Mouse (Mus musculus) midbrain, embryonic 10.5 days (tissue): Measurements from ENCODE around the gene 4930402H24Rik. TPM values are rescaled to one million over a fixed set of nuclear protein-coding genes. Genes with fewer than 3 reads are reported as not detected.
A peak's percentile ranks its signal among the peaks of the same experiment; 100 is the strongest.

Experiments used
- DNase-seq: peaks from one replicate; pipeline ENCODE4 v3.0.0-alpha.2; 2017; ENCODE audit warnings: low spot score
- H3K27ac ChIP-seq: fragments of 300-500 bp; sonication (generic); replicated peaks from 2 replicates; pipeline ENCODE4 v1.5.1; 2016; ENCODE audit warnings: mild to moderate bottlenecking
- H3K27me3 ChIP-seq: fragments of 300-500 bp; sonication (generic); 2 replicates; pipeline ENCODE4 v1.6.1; 2016; ENCODE audit warnings: low read depth, mild to moderate bottlenecking; ENCODE audit not compliant: poor library complexity, severe bottlenecking
- H3K36me3 ChIP-seq: fragments of 300-500 bp; sonication (generic); 2 replicates; pipeline ENCODE4 v1.6.1; 2016; ENCODE audit warnings: mild to moderate bottlenecking, moderate library complexity
- H3K4me1 ChIP-seq: fragments of 300-500 bp; sonication (generic); 2 replicates; pipeline ENCODE4 v1.6.1; 2016
- H3K4me3 ChIP-seq: fragments of 300-500 bp; sonication (generic); 2 replicates; pipeline ENCODE4 v1.5.1; 2016; ENCODE audit warnings: mild to moderate bottlenecking, moderate library complexity
- H3K9me3 ChIP-seq: fragments of 300-500 bp; sonication (generic); replicated peaks from 2 replicates; pipeline ENCODE4 v1.6.1; 2016; ENCODE audit warnings: mild to moderate bottlenecking
- WGBS: fragments of 180-500 bp; shearing (Covaris S2); methylation state at CpG from one replicate; pipeline ENCODE4 v1.1.7; 2016; 5-methylcytosine and 5-hydroxymethylcytosine counted together
- polyA plus RNA-seq: library from polyadenylated mRNA; unstranded; fragments of >200 nt; fragmentation: Nextera tagmentation; extraction: Ambion mirVana; gene quantifications from 2 replicates; pipeline ENCODE4 v1.2.1, GENCODE M21; 2016

Gene 4930402H24Rik
- polyA plus RNA-seq, 1 experiment from 2014 or later = 28.3 TPM

DNA sequence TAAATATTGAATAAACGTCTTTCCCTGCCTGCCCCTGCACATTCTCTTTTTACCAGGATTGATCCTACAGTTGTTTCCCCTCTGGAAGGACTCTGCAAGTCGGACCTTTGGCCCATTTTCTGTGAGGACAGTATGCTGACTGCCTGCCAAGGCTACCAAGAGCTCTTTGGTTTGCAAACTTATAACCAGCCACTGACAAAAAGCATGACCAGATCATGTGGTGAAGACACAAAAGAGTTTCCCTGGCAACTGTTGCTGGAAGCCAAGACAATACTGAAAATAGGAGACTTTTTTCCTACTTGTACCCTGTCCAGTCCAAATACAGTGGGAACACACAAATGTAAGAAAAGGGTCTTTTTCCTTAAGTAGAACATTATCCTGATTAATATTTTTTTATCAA, 78.8 kb downstream of the 4930402H24Rik start:
- H3K27ac ChIP-seq = no peak overlapping the region
- WGBS = 63% methylated on average over 2 of the region's 2 CpGs
- peaks cover 4% of the 10 kb centered on the region; the same call in 1 of the 2 replicates for H3K4me1 ChIP-seq
- DNase-seq = no peak
- H3K36me3 ChIP-seq = peaks cover 5% of the 10 kb centered on the region; the same call in 1 of the 2 replicates
- H3K27me3 ChIP-seq = no peaks in the 10 kb centered on the region
- no peak overlapping the region for H3K4me3 ChIP-seq
- H3K9me3 ChIP-seq = no peaks in the 10 kb centered on the region

GRCm38 (mm10) chr2:130818838-130819647, 87.2 kb downstream of the 4930402H24Rik start:
- 48% methylated on average over 11 of the region's 11 CpGs for WGBS
- Histone ChIP-seq H3K36me3 (peaks cover 19% of the 10 kb centered on the region), H3K4me3 (no peak overlapping the region), H3K4me1 (peaks cover 11% of the 10 kb centered on the region), H3K9me3 (no peaks in the 10 kb centered on the region), H3K27ac (peak overlapping the region; percentile 28), H3K27me3 (peaks cover 5% of the 10 kb centered on the region; the same call in 1 of the 2 replicates)
- DNase-seq = no peak

DNA sequence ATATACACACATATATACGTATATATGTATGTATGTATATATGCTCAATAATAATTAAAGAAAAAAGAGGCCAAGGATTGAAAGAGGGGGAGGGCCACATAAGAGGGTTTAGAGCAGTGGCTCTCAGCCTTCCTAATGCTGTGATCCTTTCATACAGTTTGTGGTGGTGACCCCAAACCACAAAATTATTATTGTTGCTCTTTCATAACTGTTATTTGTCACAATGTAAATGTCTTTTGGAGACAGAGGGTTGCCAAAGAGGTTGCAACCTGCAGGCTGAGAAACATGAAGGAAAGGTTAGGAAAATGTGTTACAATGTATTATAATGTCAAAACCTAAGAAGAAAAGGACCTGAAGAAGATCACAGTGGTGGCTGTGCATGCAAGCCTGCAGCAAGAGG, 88.3 kb downstream of the 4930402H24Rik start:
- Histone ChIP-seq H3K4me3 (no peak overlapping the region), H3K27me3 (peaks cover 5% of the 10 kb centered on the region; the same call in 1 of the 2 replicates), H3K9me3 (no peaks in the 10 kb centered on the region), H3K4me1 (peaks cover 11% of the 10 kb centered on the region), H3K36me3 (peaks cover 30% of the 10 kb centered on the region), H3K27ac (no peak overlapping the region)
- no peak for DNase-seq
- 86% methylated on average over 1 of the region's 1 CpGs for WGBS

GRCm38 (mm10) chr2:130816205-130816604, 90.0 kb downstream of the 4930402H24Rik start:
- Histone ChIP-seq H3K27ac (no peak overlapping the region), H3K4me3 (no peak overlapping the region), H3K4me1 (peaks cover 11% of the 10 kb centered on the region), H3K27me3 (peaks cover 5% of the 10 kb centered on the region; the same call in 1 of the 2 replicates), H3K36me3 (peaks cover 36% of the 10 kb centered on the region), H3K9me3 (no peaks in the 10 kb centered on the region)
- no peak for DNase-seq
- WGBS = 88% methylated on average over 5 of the region's 5 CpGs

DNA sequence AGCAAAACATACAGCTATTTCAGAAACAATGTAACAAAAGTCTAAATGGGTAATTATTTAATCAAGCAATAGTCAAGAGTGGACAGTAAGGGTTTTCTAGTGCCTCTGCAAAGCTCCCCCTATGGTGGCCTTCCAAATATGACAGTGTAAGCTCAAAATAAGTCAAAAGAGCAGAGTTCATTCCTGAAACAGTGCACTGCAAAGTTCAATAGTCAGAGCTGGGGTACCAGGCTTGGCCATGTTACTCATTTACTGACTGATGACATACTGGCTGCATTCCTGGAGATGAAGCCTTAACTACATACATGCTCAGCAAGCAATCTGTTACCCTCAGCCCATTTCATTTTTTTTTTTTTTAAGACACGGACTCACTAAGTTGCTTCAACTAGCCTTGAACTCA, 91.7 kb downstream of the 4930402H24Rik start:
- peaks cover 39% of the 10 kb centered on the region for H3K36me3 ChIP-seq
- 84% methylated on average over 1 of the region's 1 CpGs for WGBS
- peaks cover 9% of the 10 kb centered on the region for H3K4me1 ChIP-seq
- no peak overlapping the region for H3K4me3 ChIP-seq
- DNase-seq = no peak
- H3K9me3 ChIP-seq = no peaks in the 10 kb centered on the region
- peaks cover 5% of the 10 kb centered on the region; the same call in 1 of the 2 replicates for H3K27me3 ChIP-seq
- no peak overlapping the region for H3K27ac ChIP-seq

DNA sequence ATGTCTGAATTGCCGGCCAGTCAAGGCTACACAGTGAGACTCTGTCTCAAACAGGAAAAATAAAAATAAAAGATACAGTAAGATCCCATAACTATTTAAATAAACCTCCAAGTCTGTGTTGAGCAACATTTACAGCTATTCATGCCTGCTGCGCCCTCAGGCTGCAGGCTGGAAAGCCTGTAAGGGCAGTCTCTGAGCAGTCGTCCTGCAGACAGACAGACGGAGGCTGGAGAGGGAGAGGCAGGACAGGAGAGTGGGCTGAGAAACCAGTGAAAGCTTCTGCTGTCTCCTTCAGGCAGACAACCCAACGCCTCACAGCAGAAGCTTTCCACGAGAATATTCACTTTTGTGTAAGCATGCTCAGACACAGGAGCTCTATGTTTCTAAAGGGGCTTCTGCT, 92.5 kb downstream of the 4930402H24Rik start:
- peaks cover 1% of the 10 kb centered on the region for H3K4me1 ChIP-seq
- no peaks in the 10 kb centered on the region for H3K9me3 ChIP-seq
- no peak for DNase-seq
- no peak overlapping the region for H3K27ac ChIP-seq
- WGBS = 87% methylated on average over 6 of the region's 6 CpGs
- H3K36me3 ChIP-seq = peaks cover 46% of the 10 kb centered on the region
- no peak overlapping the region for H3K4me3 ChIP-seq
- peaks cover 5% of the 10 kb centered on the region; the same call in 1 of the 2 replicates for H3K27me3 ChIP-seq

DNA sequence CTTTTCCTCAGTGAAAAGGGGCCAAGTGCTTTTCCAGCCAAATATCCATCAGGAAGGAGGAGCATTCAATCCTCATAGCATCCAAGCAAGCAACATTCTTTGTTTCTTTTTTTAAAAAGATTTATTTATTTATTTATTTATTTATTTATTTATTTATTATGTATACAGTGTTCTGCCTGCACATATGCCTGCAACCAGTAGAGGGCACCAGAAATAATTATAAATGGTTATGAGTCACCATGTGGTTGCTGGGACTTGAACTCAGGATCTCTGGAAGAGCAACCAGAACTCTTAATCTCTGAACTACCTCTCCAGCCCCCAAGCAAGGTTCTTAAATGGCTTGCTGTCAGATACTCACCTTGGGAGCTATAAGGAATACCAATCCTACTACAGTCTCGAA, 93.7 kb downstream of the 4930402H24Rik start:
- H3K4me3 ChIP-seq = no peak overlapping the region
- no peak overlapping the region for H3K27ac ChIP-seq
- WGBS = 88% methylated on average over 1 of the region's 1 CpGs
- no peaks in the 10 kb centered on the region for H3K9me3 ChIP-seq
- peaks cover 53% of the 10 kb centered on the region for H3K36me3 ChIP-seq
- no peaks in the 10 kb centered on the region for H3K4me1 ChIP-seq
- peaks cover 4% of the 10 kb centered on the region; the same call in 1 of the 2 replicates for H3K27me3 ChIP-seq
- DNase-seq = no peak

DNA sequence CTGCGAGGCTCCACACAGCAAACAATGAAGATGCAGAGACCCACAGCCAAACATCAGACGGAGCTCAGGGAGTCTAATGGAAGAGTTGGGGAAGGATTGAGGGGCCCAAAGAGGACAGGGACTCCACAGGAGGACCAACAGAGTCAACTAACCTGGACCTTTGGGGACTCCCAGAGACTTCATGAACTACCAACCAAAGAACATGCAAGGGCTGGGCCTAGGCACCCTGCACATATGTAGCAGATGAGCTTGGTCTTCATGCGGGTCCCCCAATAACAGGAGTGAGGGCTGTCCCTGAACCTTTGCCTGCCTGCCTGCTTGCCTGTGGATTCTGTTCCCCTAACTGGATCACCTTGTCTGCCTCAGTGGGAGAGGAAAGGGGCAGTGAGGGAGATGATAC, 101.1 kb downstream of the 4930402H24Rik start:
- 100% methylated on average over 3 of the region's 3 CpGs for WGBS

DNA sequence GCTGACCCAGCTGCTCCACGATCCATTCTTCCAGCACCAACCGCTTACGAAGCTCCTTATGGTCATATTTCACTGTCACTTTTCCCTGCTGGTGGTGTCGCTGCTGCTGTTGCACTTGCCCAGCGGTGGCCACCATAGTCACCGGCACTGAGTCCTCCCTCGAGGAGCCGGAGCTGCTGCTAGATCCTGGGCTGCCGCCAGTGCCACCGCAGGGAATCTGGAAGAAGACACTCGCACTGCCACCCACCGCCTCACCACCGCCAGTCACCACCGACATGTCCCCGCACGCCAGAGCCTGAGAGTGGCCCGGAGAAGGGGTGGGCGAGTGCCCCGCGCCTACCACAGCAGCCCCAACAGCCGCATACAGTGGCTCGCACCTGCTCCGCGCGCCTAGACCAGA, 102.5 kb downstream of the 4930402H24Rik start:
- no peaks in the 10 kb centered on the region for H3K9me3 ChIP-seq
- no peak for DNase-seq
- H3K4me1 ChIP-seq = no peaks in the 10 kb centered on the region
- 73% methylated on average over 25 of the region's 25 CpGs for WGBS
- H3K4me3 ChIP-seq = no peak overlapping the region
- H3K36me3 ChIP-seq = peaks cover 42% of the 10 kb centered on the region
- H3K27ac ChIP-seq = no peak overlapping the region
- H3K27me3 ChIP-seq = no peaks in the 10 kb centered on the region

More for the DNA sequence above, 101.1 kb downstream of the 4930402H24Rik start:
- peaks cover 56% of the 10 kb centered on the region for H3K36me3 ChIP-seq
- no peak for DNase-seq
- H3K4me1 ChIP-seq = no peaks in the 10 kb centered on the region
- no peak overlapping the region for H3K4me3 ChIP-seq
- H3K27me3 ChIP-seq = no peaks in the 10 kb centered on the region
- no peaks in the 10 kb centered on the region for H3K9me3 ChIP-seq
- no peak overlapping the region for H3K27ac ChIP-seq

DNA sequence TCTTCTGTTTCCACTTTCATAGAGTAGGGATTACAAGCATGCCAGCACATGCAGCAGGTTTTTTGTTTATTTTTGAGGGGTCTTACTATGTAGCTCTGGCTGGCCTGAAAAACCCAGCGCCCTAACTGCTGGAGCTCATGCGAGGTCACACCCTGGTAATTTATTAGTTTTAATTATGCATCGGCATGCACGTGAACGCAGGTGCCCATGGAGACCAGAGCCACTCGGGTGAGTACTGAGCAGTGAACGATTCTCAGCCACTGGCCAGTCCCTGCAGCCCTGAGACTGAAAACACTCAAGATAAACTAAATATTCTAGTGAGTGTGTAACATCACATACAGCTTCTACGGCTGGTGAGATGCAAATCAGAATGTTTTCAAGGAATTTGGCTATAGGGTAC, 110.5 kb downstream of the 4930402H24Rik start:
- Histone ChIP-seq H3K27me3 (no peaks in the 10 kb centered on the region), H3K36me3 (peaks cover 20% of the 10 kb centered on the region), H3K4me1 (no peaks in the 10 kb centered on the region), H3K9me3 (no peaks in the 10 kb centered on the region), H3K27ac (no peak overlapping the region), H3K4me3 (no peak overlapping the region)
- DNase-seq = no peak
- WGBS = 85% methylated on average over 8 of the region's 8 CpGs

GRCm38 (mm10) chr2:130791722-130792121, 114.5 kb downstream of the 4930402H24Rik start:
- H3K27me3 ChIP-seq = no peaks in the 10 kb centered on the region
- H3K4me1 ChIP-seq = no peaks in the 10 kb centered on the region
- WGBS = 95% methylated on average over 7 of the region's 7 CpGs
- no peak overlapping the region for H3K27ac ChIP-seq
- H3K4me3 ChIP-seq = no peak overlapping the region
- peaks cover 40% of the 10 kb centered on the region for H3K36me3 ChIP-seq
- no peaks in the 10 kb centered on the region for H3K9me3 ChIP-seq
- no peak for DNase-seq

- Histone ChIP-seq H3K4me3 (no peak overlapping the region), H3K9me3 (no peaks in the 10 kb centered on the region), H3K36me3 (peaks cover 46% of the 10 kb centered on the region), H3K4me1 (no peaks in the 10 kb centered on the region), H3K27me3 (no peaks in the 10 kb centered on the region), H3K27ac (no peak overlapping the region)
- no peak for DNase-seq
- WGBS = 89% methylated on average over 6 of the region's 6 CpGs
Observed at GRCm38 (mm10) chr2:130789642-130790041, 116.6 kb downstream of the 4930402H24Rik start.

DNA sequence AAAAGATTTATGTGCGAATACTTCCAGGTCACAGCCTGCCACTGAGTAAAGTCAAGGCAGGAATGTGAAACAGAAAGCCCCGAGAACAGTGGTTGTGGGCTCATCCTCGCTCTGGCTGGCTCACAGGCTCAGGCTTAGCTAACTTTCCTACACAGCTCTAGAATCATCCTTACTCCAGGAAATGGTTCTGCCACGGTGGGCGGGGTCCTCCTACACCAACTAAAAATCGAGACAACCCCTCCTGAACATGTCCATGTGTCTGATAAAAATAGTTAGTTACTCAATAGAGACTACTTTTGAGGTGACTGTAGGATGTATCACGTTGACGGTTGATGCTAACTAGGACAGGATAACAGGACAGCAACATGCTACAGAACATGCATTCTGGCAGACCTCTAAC, 117.2 kb downstream of the 4930402H24Rik start:
- H3K36me3 ChIP-seq = peaks cover 49% of the 10 kb centered on the region
- H3K9me3 ChIP-seq = no peaks in the 10 kb centered on the region
- H3K4me3 ChIP-seq = no peak overlapping the region
- H3K27ac ChIP-seq = no peak overlapping the region
- 91% methylated on average over 8 of the region's 8 CpGs for WGBS
- no peaks in the 10 kb centered on the region for H3K27me3 ChIP-seq
- DNase-seq = no peak
- H3K4me1 ChIP-seq = no peaks in the 10 kb centered on the region
